Mouse (Mus musculus) thymus, adult 2 months (tissue): ENCODE results near the gene Sult2b1.

Experiments used
- CTCF ChIP-seq: fragments of 200-500 bp; IDR thresholded peaks from 2 replicates; pipeline ENCODE4 v1.5.1; 2012; ENCODE audit warnings: mild to moderate bottlenecking, control low read depth, low read length, moderate library complexity, borderline replicate concordance; ENCODE audit not compliant: control insufficient read depth, poor library complexity, insufficient read depth; ENCODE audit errors: extremely low read depth
- POLR2A ChIP-seq: fragments of 200-500 bp; IDR thresholded peaks from 2 replicates; pipeline ENCODE4 v1.6.1; 2012; ENCODE audit warnings: mild to moderate bottlenecking, low read length, control low read depth, moderate library complexity; ENCODE audit not compliant: control insufficient read depth, poor library complexity, insufficient read depth; ENCODE audit errors: extremely low read depth

DNA sequence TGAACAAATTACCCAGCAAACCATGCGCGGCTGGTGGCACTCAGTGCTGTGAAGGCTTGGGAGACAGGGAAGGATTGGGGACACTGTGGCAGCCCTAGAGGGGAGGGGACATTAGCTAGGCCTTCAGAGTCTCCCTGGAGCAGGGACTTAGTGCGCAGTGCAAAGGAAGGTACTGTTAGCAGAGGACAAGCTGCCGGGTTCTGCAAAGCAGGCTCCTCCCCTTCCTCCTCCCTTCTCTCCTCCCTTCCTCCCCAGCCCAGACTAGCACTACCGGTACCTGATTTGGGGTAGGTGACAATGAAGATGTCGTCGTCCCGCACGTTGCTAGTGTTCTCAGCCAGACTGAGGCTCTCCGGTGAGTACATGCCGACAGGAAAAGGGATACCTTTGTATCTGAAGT is 42.7 kb downstream of the Sult2b1 start:
- no peak for TF ChIP-seq CTCF
- peak; percentile 60; the same call in 1 of the 2 replicates for TF ChIP-seq POLR2A
